Mouse (Mus musculus) kidney, adult 9 months (tissue): ENCODE data around the gene Shcbp1l.
A peak's percentile ranks its signal among the peaks of the same experiment; 100 is the strongest.
"Not testable (repeated sequence)": the region's sequence is repeated elsewhere in the genome, so short reads cannot be mapped to it uniquely, and the experiment has no call there.

Source experiments
- DNase-seq: peaks from one replicate; pipeline ENCODE4 v3.0.0; 2022

Shcbp1l gene

GRCm38 (mm10) chr1:153424770-153425584, at the start of gene Shcbp1l:
Gene Shcbp1l (plus strand): TSS chr1:153425162.
- DNase-seq, result peak; percentile 36

GRCm38 (mm10) chr1:153376446-153376845, 48.5 kb upstream of the Shcbp1l start:
- no peak for DNase-seq

- no peak for DNase-seq
Measured at GRCm38 (mm10) chr1:153378587-153378986, 46.4 kb upstream of the Shcbp1l start.

GRCm38 (mm10) chr1:153379832-153380231, 45.1 kb upstream of the Shcbp1l start:
- DNase-seq, result no peak

- no peak for DNase-seq
Measured at GRCm38 (mm10) chr1:153380746-153381282, 44.1 kb upstream of the Shcbp1l start.

- peak; percentile 20 for DNase-seq
Measured at GRCm38 (mm10) chr1:153385081-153385480, 39.9 kb upstream of the Shcbp1l start.

GRCm38 (mm10) chr1:153385661-153386060, 39.3 kb upstream of the Shcbp1l start:
- DNase-seq, result not testable (repeated sequence)

GRCm38 (mm10) chr1:153386271-153387069, 38.5 kb upstream of the Shcbp1l start:
- peak; percentile 77 for DNase-seq

- DNase-seq, result not testable (repeated sequence)
Measured at GRCm38 (mm10) chr1:153395706-153396105, 29.3 kb upstream of the Shcbp1l start.

- peak; percentile 44 for DNase-seq
Measured at GRCm38 (mm10) chr1:153401765-153402164, 23.2 kb upstream of the Shcbp1l start.

- DNase-seq, result not testable (repeated sequence)
Measured at GRCm38 (mm10) chr1:153407641-153408040, 17.3 kb upstream of the Shcbp1l start.

GRCm38 (mm10) chr1:153408296-153408695, 16.7 kb upstream of the Shcbp1l start:
- not testable (repeated sequence) for DNase-seq

- DNase-seq, result not testable (repeated sequence)
Measured at GRCm38 (mm10) chr1:153410915-153411314, 14.0 kb upstream of the Shcbp1l start.

GRCm38 (mm10) chr1:153411723-153412122, 13.2 kb upstream of the Shcbp1l start:
- no peak for DNase-seq

GRCm38 (mm10) chr1:153412663-153413396, 12.1 kb upstream of the Shcbp1l start:
- not testable (repeated sequence) for DNase-seq

- not testable (repeated sequence) for DNase-seq
Measured at GRCm38 (mm10) chr1:153413397-153414020, 11.5 kb upstream of the Shcbp1l start.

GRCm38 (mm10) chr1:153414114-153414723, 10.7 kb upstream of the Shcbp1l start:
- peak; percentile 68 for DNase-seq

- DNase-seq, result peak; percentile 56
Measured at GRCm38 (mm10) chr1:153414962-153415361, 10.0 kb upstream of the Shcbp1l start.

- DNase-seq, result not testable (repeated sequence)
Measured at GRCm38 (mm10) chr1:153415742-153416141, 9.2 kb upstream of the Shcbp1l start.

- DNase-seq, result not testable (repeated sequence)
Measured at GRCm38 (mm10) chr1:153416271-153416832, 8.6 kb upstream of the Shcbp1l start.

- DNase-seq, result not testable (repeated sequence)
Measured at GRCm38 (mm10) chr1:153417805-153418204, 7.2 kb upstream of the Shcbp1l start.
